Mouse (Mus musculus): ENCODE measurements around the gene Mfsd4b1.

The Mfsd4b1 gene

DNA sequence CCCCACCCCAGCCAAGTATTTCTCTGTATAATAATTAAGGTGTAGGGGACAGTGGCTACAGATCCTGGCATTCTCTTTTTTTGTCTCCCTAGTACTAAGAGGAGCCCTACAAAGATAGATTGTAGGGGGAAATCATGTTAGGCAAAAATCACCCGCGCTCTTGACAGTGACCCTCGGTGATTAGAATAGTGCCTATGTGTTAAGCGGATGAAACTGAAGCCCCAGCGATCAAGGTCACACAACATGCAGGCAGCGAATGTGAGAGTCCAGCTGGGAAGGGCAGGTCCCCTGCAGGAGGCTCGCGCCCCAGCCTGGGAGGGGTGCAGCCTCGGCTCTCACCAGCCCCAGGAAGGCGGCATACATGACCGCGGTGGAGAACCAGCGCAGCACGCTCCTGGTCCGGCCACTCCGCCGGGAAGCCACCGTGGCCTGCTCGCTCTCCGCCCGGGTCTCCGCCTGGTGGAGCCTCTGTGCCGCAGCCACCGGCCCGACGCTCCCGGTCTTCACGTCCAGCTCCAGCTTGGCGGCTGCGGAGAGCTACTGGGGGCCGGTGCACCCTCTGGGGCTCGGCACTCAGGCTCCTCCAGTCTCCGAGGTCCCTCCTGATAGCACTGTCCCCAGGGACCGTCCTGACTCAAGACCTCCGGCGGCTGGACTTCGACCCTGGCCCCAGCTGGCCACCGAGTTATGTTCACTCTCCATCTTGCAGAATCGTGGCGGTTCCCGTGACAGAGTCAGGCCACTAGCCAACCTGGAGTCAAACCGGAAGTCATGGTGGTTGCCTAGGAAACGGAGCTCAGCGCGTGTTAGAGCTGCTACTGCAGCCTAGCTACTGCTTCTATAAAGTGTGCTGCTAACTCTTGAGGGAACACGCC lies at the start of gene Mfsd4b1:
Mfsd4b1 (minus strand) TSS at position 715 of the 875 bp plus-strand sequence.
- DNase-seq (ENCODE audit: low spot score): no peak

DNA sequence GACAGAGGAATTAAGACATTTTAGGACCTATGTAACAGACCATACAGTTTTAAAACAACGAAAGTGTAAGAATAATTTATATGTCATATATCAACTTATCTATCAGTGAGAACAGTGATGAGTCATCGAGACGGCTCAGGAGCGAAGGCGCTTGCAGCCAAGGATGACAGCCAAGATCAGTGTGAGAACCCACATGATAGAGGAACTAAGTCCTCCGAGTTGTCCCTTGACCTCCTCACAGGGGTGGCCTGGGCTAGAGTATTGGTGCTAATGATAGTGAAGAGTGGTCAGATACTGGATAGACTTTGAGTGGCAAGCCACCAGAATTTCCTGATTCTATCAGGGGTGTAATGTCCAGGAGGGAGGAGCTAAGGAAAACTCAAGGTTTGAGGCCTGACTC lies 48.5 kb upstream of the Mfsd4b1 start:
- no peak for DNase-seq (ENCODE audit: low spot score)

DNA sequence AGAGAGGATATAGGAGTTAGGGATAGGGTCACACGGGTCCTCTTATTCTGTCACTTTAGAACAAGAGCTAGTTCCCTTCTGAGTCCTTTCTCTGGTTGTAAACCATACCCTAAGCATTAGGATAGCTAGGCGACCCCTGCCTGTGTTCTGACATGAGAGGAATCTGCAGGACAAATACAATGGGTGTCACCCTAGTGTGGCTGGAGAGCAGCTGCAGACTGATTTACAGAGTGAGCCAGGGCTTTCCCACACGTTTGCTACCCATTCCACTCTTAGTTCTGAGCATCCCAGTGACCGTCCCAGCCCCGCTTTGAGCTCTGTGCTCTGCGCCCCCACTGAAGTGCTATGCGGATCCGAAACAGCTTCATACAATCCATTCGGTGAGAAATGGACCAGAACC lies 45.6 kb upstream of the Mfsd4b1 start:
- DNase-seq (ENCODE audit: low spot score): no peak

DNA sequence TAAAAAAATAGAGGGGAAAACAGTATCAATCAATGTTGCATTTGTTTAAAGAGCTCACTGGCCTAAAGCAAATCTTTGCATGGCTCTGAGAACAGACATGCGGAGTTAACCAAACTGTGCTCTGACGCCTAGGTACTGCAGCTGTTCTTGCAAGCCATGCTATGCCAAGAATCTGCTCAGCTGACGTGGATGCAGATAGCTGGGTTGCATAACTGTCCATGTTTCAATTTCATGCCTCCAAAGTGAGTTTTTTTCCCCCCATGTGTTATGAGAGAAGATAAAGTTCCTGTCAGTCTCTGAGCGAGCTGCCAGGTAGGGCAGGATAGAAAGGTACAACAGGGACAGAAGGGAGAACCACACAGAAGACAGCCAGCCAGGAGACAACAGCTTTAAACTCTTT lies 44.2 kb upstream of the Mfsd4b1 start:
- peak; percentile 42 for DNase-seq (ENCODE audit: low spot score)

DNA sequence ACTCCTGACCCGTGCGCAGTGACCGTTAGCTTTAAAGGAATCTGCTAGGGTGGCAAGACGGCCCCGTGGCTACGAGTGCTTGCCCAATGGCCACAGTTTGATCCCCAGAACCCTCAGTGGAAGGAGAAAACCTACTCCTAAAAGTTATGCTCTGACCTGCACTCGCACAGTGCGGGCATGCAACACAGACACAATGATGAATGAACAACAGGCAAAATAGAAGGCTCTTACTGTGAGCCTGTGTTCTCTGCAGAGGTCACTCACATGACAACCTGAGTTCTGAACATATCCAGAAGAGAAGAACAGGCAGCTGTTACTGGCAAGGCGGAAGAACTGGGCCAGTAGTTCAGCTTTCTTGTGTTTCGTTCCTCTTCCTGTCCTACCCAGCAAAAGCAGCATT lies 43.5 kb upstream of the Mfsd4b1 start:
- no peak for DNase-seq (ENCODE audit: low spot score)

DNA sequence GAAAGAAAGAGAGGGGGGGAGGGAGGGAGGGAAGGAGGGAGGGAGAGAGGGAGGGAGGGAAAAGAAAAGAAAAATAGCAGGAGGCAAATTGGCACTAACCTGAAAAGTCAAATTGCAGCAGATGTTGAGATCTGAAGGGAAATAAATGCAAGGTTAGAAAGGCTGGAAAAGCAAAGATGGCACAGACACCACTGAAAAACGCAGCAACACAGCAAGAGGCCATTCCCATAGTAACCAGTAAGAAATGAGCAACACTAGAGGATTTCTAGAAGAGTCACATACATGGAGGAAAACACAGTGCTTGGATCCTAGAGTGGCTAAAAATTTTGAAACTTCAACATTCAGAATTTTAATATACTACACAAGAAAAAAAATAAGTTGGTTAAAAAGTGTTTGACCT lies 42.5 kb upstream of the Mfsd4b1 start:
- no peak for DNase-seq (ENCODE audit: low spot score)

DNA sequence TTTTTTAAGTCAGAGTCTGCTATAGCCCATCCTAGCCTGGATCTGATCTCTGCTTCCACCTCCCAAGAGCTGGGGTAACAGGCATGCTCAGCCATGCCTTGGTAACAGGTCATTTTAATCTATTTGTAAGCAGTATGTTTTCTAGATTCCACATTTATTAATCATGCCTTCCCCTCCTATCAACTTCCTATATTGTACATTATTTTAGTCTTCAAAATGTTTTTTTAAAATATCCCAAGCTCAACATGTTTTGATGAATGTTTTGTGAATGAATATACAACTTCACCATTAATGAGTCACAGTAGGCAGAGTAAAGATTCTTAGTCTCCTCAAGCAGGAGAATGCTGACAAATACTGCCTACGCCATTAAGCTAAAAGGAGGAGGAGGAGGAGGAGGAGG lies 42.0 kb upstream of the Mfsd4b1 start:
- no peak for DNase-seq (ENCODE audit: low spot score)

DNA sequence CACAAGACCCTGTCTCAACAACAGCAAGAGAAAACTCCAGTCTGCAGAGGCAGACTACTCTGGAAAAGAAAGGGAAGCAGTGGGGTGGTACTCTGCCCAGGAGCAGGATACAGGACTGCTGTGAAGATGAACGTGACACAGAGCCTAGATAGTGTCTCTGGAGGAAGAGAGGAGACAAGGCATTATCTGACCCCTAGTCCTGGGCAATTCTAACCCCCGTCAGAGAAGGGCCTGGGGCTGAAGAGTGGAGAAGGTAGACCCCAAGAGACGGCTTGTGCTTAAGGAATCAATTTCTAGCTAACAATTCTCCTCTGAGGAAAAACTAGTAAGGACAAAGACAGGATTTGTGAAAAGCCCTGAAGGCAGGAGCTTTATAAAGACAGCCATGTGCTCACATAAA lies 40.3 kb upstream of the Mfsd4b1 start:
- DNase-seq (ENCODE audit: low spot score): no peak

DNA sequence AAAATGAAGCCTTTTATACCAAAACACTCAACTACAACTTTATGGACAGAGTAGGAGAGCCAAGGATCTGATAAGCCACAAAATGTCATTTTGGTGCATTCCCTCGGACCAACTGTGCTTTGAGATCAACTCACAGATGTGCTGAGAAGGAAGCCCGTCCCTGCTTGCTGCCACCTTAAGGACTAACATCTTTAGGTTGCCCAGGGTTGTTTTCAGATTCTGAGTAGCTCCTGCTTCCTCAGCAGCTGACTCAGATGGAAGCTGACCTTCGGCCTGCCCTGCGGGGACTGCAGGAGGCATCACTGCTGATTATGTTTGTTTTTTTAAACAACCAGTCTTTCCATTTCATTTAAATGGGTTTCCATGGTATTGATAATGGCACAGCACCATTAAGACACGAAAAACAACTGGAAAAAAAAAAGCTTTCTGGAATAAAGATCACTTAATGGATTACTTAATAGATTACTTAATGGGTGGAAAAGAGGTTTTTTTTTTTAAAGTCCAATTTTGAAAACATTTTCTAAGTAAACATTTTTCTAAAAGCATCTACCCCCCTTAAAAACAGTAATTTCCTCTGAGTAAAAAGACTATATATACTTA lies 38.3 kb upstream of the Mfsd4b1 start:
- no peak for DNase-seq (ENCODE audit: low spot score)

DNA sequence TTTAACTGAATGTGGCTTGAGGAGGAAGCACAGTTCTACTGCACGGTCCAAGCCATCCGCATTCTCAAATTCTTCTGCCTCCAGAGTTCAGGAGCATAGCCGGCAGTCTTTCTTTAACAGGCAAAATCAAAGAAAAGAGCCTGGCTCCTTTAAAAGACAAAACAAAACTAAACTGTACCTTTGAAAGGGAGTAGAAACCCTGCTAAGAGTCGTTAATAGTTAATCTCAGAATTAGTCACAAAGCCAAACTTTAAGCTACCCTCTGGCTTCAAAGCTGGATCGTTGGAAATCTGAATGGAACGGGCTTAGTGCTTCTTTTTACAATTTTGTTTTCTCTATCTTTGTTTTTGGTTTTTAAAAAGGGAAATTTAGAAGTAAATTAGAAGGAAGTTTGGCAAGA lies 37.7 kb upstream of the Mfsd4b1 start:
- no peak for DNase-seq (ENCODE audit: low spot score)

DNA sequence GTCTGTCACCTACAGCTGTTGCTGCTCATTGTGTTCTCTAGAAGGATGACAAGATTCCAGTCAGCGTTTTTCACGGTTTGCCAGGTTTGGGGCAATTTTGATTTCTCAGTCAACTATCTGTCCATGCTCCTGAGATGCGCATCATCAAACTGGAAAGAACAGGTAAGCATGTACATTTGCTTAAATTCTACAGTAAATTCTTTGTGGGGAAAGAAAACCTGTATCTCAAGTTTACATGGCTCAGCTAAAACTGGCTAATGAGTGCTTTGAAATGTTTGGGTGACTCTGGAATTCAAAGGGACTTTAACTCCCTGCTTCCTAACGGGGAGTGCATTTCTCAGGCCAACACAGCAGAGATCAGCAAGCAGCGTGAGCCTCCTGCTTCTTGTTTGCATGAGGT lies 36.9 kb upstream of the Mfsd4b1 start:
- no peak for DNase-seq (ENCODE audit: low spot score)

DNA sequence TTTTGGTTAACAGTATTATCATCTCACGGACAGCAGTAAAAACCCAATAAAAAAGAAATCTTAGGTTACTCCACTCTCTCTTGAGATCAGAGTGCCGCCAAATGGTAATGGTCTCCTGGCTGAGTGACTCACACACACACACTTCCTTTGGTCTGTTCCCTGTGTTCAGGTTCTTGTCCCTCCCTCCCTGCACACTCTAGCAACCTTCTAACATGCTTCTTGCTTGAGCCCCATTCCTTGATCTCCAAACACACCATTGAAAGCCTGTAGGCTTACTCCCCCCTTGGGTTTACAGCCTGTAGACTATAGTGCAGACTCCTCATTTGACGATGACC lies 33.7 kb upstream of the Mfsd4b1 start:
- DNase-seq (ENCODE audit: low spot score): no peak

DNA sequence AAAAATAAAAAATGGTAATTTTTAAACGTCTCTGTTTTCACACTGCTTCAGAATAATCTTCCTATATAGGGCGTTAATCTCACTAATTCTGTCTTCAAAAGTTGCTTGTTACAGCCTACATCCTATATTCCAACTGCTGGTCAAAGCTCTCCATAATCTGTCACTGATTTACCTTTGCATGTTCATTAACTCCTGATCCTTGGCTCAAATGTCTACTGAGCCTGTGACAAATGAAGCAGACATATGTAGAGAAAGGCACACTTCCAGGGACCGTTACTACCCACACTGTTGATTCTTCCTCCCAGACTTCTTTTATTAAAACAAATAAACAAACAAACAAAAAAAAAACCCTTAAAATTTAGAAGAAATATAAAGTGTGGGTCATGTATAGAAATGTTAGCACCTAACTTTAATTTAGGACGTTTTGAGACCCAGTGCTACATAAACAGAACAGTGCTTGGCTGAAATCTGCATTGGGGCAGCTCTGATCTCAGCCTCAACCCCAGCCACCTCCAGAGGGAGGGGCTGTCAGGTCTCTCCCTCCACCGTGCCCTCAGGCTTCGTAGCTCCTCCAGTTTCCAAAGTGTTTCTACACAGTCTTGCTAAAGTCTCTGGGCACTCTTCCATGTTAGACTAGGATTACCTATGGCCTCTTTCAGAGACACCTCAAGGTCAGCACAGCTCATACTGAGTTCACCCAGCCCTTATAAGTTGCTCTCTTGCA lies 33.2 kb upstream of the Mfsd4b1 start:
- DNase-seq (ENCODE audit: low spot score): peak; percentile 70

DNA sequence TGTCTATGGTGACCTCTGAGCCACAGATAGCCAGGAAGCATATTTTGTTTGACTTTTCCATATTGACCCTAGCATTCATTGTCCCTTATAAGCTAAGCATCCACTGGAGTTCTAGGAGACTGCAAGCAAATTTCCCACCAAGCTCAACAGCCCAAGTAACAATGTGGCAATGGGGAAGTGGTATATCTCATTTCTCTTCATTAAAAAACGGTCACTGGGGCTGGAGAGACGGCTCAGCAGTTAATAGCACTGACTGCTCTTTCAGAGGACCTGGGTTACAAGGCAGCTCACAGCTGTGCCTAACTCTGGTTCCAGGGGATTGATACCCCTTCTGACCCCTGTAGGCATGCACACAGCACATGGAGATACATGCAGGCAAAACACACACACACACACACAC lies 32.5 kb upstream of the Mfsd4b1 start:
- DNase-seq (ENCODE audit: low spot score): no peak

DNA sequence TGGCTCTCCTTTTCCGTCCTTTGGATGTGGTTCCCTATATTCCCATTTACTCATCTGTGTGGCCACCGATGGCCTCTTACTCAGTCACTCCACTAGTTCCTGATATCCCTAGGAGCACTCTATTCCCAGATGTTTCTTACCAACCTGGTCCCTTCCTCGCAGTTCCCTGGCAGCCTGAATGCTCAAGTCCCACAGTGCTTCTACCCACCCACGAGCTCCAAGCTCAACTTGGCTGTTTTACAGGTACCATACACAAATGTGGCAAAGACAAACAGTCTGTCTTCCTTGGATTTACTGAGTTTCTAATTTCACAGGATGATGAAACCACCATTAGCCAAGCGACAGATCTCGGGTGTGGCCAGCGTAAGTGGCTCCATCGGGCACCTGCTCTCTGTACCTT lies 29.4 kb upstream of the Mfsd4b1 start:
- no peak for DNase-seq (ENCODE audit: low spot score)

DNA sequence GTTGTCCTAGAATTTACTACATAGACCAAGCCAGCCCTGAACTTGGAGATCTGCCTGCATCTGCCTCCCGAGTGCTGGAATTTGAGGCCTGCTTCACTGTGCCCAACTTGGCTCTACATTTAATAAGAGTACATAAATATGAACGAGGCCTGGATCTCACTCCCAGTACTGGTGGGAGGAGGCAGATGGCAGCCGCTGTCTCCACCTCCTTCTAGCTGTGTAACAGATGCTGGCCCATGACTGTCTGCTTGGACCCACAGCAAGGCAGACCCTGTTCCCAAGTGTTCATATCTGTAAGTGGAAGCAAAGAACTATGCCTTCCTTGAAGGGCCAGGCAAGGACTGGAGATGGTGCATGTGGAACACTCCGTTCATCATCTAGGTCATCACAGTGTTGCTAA lies 28.8 kb upstream of the Mfsd4b1 start:
- DNase-seq (ENCODE audit: low spot score): peak; percentile 39

DNA sequence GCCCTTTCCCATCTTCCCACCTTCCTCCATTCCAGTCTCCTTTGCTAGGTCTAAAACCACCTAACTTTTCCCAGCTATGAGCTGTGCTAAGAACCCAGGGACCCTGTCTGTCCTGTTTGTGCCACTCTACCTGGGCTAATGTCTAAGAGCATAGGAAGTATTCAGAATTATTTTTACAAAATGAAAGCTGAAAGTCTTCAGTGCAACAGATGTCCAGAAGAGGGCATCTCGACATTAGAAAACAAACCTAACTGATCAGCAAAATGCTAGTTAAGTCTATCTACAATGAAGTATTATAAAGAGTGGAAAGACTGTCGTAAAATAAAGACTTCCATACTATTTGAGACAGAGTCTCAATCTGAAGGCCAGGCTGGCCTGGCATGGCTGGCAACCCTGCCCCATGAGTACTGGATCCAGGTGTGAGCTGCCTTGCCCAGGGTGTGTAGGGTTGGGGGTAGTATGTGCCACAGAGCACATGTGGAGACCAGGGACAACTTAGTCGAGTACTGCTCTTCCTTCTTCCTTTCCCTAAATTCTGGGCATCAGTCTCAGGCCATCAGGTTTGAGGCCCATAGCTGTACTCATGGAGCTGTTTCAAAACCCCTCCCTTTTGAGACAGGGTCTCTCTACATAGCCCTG lies 28.3 kb upstream of the Mfsd4b1 start:
- peak; percentile 75 for DNase-seq (ENCODE audit: low spot score)

DNA sequence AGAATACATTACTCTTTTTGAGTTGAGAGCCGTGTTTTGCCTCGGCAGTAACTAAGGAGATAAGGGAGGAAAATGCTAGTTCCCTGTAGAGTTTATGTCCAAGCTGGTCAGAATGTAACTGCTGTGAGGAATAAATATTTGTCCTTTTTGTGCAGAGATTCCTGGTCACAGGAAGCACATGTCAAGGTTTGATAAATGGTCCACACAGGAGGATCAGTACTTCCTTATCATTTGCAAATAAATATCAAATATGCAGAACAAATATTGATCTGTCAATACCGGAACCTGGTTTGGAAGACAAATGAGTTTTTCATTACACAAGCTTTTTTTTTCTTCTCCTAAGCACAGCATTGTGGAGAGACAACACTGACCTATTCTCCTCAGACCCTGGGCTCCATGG lies 26.9 kb upstream of the Mfsd4b1 start:
- DNase-seq (ENCODE audit: low spot score): no peak

DNA sequence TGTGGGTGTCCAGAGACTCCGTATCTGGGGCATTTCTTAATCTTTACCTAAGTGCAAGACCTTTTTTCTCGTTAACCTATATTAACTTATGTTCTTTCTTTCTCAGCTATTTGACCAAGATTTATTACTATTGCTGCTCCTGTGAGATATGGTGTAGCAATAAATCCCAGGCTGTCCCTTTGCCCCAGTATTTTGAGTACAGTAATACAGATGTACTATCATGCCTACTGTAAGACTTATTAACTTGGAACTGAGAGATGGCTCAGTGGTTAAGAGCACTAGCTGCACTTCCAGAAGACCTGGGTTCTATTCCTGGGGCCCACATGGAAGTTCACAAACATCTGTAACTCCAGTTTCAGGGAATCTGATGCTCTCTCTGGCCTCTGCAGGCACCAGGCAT lies 25.7 kb upstream of the Mfsd4b1 start:
- no peak for DNase-seq (ENCODE audit: low spot score)

DNA sequence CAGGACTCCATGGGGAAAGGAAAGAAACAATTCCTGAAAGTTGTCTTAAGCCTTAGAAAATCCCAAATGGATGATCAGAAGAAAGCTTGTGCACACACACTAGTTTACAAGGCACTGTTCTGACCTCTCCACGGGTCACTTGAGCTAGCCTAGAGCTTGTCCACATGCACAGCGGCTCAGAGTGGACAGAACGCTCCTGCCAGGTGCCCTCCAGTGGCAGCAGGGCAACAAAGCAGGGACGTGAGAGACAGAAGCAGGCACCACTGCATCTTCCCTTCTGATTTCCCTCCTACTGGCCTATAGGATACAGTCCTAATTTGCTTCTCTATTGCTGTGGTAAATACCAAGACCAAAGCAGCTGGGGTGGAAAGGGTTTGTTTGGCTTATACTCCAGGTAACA lies 16.3 kb upstream of the Mfsd4b1 start:
- DNase-seq (ENCODE audit: low spot score): peak; percentile 45

DNA sequence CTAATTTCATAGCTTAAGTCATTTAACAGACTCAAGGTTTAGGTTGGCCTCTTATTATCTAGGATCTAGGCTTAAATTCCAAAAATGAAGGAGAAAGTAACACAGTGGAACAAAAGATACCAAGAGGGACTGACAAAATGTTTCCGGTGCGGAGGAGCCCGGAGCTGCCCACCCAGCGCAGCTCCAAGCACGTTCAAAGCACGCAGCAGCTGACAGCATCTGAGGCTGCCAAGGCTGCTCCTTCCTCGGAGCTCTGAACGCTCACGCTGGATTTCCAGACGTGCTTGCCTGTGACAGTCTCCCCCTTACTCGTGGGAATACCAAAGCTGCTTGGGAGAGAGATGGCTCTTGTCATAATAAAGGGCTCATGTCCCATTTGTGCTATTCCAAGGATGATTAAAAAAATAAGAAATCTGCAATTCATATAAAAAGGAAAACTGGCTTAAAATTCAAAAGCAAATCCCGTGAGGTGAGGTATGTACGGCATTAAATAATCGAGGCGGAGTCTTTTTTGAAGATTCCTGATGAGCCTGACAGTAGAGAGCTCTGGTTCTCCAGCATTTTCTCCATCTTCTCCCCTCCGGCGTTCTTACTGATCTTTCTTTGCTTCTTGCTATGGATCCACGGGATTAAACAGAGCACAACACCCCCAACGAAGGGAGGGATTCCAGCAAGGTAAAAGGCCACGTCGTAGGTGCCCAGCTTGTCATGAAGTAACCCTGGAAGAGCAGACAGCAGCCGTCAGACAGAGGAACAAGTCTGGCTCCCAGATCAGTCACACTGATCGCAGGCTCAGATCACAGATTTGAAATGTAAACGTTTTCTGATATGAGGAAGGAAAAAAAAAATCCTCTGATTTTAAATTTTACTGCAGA lies 11.9 kb upstream of the Mfsd4b1 start:
- no peak for DNase-seq (ENCODE audit: low spot score)

DNA sequence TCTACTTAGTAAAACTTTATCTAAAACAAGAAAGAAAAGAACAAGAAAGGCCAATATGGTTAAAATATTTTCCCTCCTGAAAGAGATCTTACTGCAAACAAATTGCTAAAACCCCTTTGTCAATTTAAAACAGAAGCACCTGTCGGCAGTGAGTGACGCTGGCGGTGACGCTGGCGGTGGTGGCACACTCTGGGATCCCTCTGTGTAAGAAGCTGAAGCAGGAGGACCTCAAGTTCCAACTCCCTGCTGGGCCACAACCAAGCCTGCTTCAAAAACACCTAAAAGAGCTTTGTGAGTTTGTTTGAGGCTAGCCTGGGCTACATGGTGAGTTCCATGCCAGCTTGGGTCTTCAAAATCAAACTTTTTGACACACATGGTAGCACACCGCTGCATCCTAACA lies 9.9 kb upstream of the Mfsd4b1 start:
- no peak for DNase-seq (ENCODE audit: low spot score)
